Mouse (Mus musculus) stomach, embryonic 14.5 days (tissue): ENCODE measurements around the gene Tmcc1. TPM values are rescaled to one million over a fixed set of nuclear protein-coding genes. Genes with fewer than 3 reads are reported as not detected.

Source experiments
- ATAC-seq: fragments of 200-750 bp; cut with Nextera tagmentation; 2 replicates; pipeline ENCODE4 v1.8.0; 2017; ENCODE audit warnings: low read depth, moderate TSS enrichment; ENCODE audit not compliant: insufficient number of reproducible peaks, insufficient read depth, low FRiP score
- H3K27ac ChIP-seq: fragments of 300-500 bp; sonication (generic); 2 replicates; pipeline ENCODE4 v1.5.1; 2014; ENCODE audit warnings: mild to moderate bottlenecking, low read length, moderate library complexity, mixed read lengths
- H3K27me3 ChIP-seq: fragments of 300-500 bp; sonication (generic); 2 replicates; pipeline ENCODE4 v1.6.1; 2014; ENCODE audit warnings: low read length, control low read depth, mixed read lengths; ENCODE audit not compliant: control insufficient read depth, insufficient read depth
- H3K36me3 ChIP-seq: fragments of 300-500 bp; sonication (generic); 2 replicates; pipeline ENCODE4 v1.6.1; 2014; ENCODE audit warnings: mild to moderate bottlenecking, control low read depth, low read length, moderate library complexity, mixed read lengths; ENCODE audit not compliant: control insufficient read depth, insufficient read depth
- H3K4me1 ChIP-seq: fragments of 300-500 bp; sonication (generic); 2 replicates; pipeline ENCODE4 v1.6.1; 2014; ENCODE audit warnings: low read length, control low read depth, mixed read lengths; ENCODE audit not compliant: control insufficient read depth, insufficient read depth
- H3K4me2 ChIP-seq: fragments of 300-500 bp; sonication (generic); replicated peaks from 2 replicates; pipeline ENCODE4 v1.6.1; 2014; ENCODE audit warnings: low read depth, low read length, control low read depth
- H3K4me3 ChIP-seq: fragments of 300-500 bp; sonication (generic); 2 replicates; pipeline ENCODE4 v1.5.1; 2014; ENCODE audit warnings: low read depth, low read length, control low read depth
- H3K9ac ChIP-seq: fragments of 300-500 bp; sonication (generic); replicated peaks from 2 replicates; pipeline ENCODE4 v1.6.1; 2014; ENCODE audit warnings: low read depth, mild to moderate bottlenecking, control low read depth, low read length, moderate library complexity, mixed read lengths
- H3K9me3 ChIP-seq: fragments of 300-500 bp; sonication (generic); 2 replicates; pipeline ENCODE4 v1.6.1; 2016; ENCODE audit warnings: low read depth, low read length, control low read depth; ENCODE audit not compliant: control insufficient read depth
- WGBS: fragments of 180-500 bp; shearing (Covaris S2); extraction: QIAGEN DNeasy Blood & Tissue Kit; methylation state at CpG from one replicate; pipeline ENCODE4 v1.1.7; 2014; 5-methylcytosine and 5-hydroxymethylcytosine counted together
- polyA plus RNA-seq: library from polyadenylated mRNA; unstranded; fragments of >200 nt; fragmentation: Nextera tagmentation; extraction: Ambion mirVana; gene quantifications from 2 replicates; pipeline ENCODE4 v1.2.1, GENCODE M21; 2014

Tmcc1 gene
- polyA plus RNA-seq, 1 experiment from 2014 or later, result 20.5 TPM

- Histone ChIP-seq H3K9ac (no peak overlapping the region), H3K36me3 (no peaks in the 10 kb centered on the region), H3K27ac (no peak overlapping the region), H3K4me3 (no peak overlapping the region), H3K4me1 (peaks cover 13% of the 10 kb centered on the region; the same call in 1 of the 2 replicates), H3K27me3 (no peaks in the 10 kb centered on the region), H3K9me3 (peaks cover 4% of the 10 kb centered on the region), H3K4me2 (no peak overlapping the region)
- ATAC-seq, result no peak
- WGBS, result 70% methylated on average over 3 of the region's 3 CpGs
Measured at GRCm38 (mm10) chr6:116047366-116047765, 145.9 kb downstream of the Tmcc1 start.

- H3K27ac ChIP-seq, result peak overlapping the region; percentile 6; the same call in 1 of the 2 replicates
Measured at GRCm38 (mm10) chr6:116044039-116044438, 149.2 kb downstream of the Tmcc1 start.

GRCm38 (mm10) chr6:116038222-116038621 is 155.1 kb downstream of the Tmcc1 start:
- 85% methylated on average over 2 of the region's 2 CpGs for WGBS
- Histone ChIP-seq H3K27me3 (no peaks in the 10 kb centered on the region), H3K4me3 (no peak overlapping the region), H3K4me2 (no peak overlapping the region), H3K9ac (no peak overlapping the region), H3K36me3 (no peaks in the 10 kb centered on the region), H3K4me1 (0 out of 2 replicates have a peak, but pooled peaks cover 7% of the 10 kb centered on the region), H3K9me3 (peaks cover 4% of the 10 kb centered on the region), H3K27ac (no peak overlapping the region)
- ATAC-seq, result no peak

More at GRCm38 (mm10) chr6:116044039-116044438, 149.2 kb downstream of the Tmcc1 start:
- Histone ChIP-seq H3K4me1 (peaks cover 13% of the 10 kb centered on the region; the same call in 1 of the 2 replicates), H3K9ac (no peak overlapping the region), H3K9me3 (peaks cover 4% of the 10 kb centered on the region), H3K36me3 (no peaks in the 10 kb centered on the region), H3K4me3 (no peak overlapping the region), H3K4me2 (no peak overlapping the region), H3K27me3 (no peaks in the 10 kb centered on the region)
- 61% methylated on average over 2 of the region's 2 CpGs for WGBS
- no peak for ATAC-seq

DNA sequence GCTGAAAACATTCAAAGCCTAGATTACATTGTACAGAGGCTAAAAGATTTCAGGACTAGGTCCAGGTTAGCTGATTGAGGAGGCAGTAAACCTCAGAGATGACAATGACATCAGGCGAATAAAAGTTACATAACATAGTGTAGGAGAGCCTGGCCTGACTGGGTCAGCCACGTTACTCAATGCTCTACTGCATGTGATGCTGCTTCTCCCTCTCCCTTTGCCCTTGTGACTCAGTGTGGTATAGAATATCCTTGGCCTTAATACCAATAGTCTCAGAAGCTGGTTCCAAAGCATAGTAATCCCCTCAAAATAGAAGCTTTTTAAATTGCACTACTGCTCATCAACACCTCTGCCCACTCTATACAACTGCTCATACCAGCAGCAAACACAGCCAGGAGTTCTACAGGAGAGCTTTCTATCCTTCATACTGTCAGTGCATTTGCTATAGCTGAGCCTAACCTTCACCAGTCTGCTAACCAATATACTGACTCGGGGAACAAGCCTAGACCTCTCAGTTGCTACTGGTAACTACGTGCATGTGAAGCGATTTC is 155.9 kb downstream of the Tmcc1 start:
- Histone ChIP-seq H3K27ac (no peak overlapping the region), H3K36me3 (no peaks in the 10 kb centered on the region)
- 86% methylated on average over 5 of the region's 5 CpGs for WGBS

DNA sequence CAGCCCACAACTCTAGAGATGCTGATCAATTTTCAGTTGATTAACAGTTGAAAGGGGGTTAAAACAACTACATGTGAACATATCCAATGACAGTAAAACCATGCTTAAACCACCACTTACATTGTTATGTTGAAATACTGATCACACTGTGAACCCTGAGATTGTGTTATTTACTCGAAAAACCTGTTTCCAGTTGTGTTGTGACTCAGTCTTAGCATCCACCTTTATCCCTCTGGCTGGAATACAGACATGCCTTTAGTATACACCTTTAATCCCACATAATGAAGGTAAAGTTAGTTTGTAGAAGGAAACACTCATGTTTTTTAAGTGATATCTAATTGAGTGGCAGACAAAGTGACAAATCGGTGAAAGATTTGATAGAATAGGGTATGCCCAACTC is 156.7 kb downstream of the Tmcc1 start:
- H3K4me1 ChIP-seq, result no peaks in the 10 kb centered on the region
- H3K27ac ChIP-seq, result no peak overlapping the region
- H3K9me3 ChIP-seq, result no peaks in the 10 kb centered on the region
- H3K4me3 ChIP-seq, result no peak overlapping the region
- no peaks in the 10 kb centered on the region for H3K36me3 ChIP-seq
- H3K27me3 ChIP-seq, result no peaks in the 10 kb centered on the region
- 90% methylated on average over 2 of the region's 2 CpGs for WGBS
- no peak for ATAC-seq
- H3K4me2 ChIP-seq, result no peak overlapping the region
- H3K9ac ChIP-seq, result no peak overlapping the region

More for the DNA sequence above, 155.9 kb downstream of the Tmcc1 start:
- Histone ChIP-seq H3K4me2 (no peak overlapping the region), H3K4me1 (no peaks in the 10 kb centered on the region), H3K9ac (no peak overlapping the region), H3K4me3 (no peak overlapping the region), H3K27me3 (no peaks in the 10 kb centered on the region), H3K9me3 (no peaks in the 10 kb centered on the region)
- no peak for ATAC-seq

GRCm38 (mm10) chr6:116031052-116031451 is 162.2 kb downstream of the Tmcc1 start:
- H3K4me3 ChIP-seq, result no peak overlapping the region
- no peak for ATAC-seq

GRCm38 (mm10) chr6:116024666-116025065 is 168.6 kb downstream of the Tmcc1 start:
- H3K4me3 ChIP-seq, result no peak overlapping the region
- peaks cover 15% of the 10 kb centered on the region for H3K36me3 ChIP-seq
- ATAC-seq, result no peak
- 88% methylated on average over 4 of the region's 4 CpGs for WGBS
- no peaks in the 10 kb centered on the region for H3K4me1 ChIP-seq
- H3K9ac ChIP-seq, result no peak overlapping the region
- peaks cover 10% of the 10 kb centered on the region for H3K9me3 ChIP-seq
- no peak overlapping the region for H3K4me2 ChIP-seq
- no peaks in the 10 kb centered on the region for H3K27me3 ChIP-seq
- no peak overlapping the region for H3K27ac ChIP-seq

More at GRCm38 (mm10) chr6:116031052-116031451, 162.2 kb downstream of the Tmcc1 start:
- Histone ChIP-seq H3K36me3 (no peaks in the 10 kb centered on the region), H3K4me1 (no peaks in the 10 kb centered on the region), H3K4me2 (no peak overlapping the region), H3K27ac (no peak overlapping the region), H3K9ac (no peak overlapping the region), H3K9me3 (no peaks in the 10 kb centered on the region), H3K27me3 (no peaks in the 10 kb centered on the region)
- 87% methylated on average over 5 of the region's 5 CpGs for WGBS

DNA sequence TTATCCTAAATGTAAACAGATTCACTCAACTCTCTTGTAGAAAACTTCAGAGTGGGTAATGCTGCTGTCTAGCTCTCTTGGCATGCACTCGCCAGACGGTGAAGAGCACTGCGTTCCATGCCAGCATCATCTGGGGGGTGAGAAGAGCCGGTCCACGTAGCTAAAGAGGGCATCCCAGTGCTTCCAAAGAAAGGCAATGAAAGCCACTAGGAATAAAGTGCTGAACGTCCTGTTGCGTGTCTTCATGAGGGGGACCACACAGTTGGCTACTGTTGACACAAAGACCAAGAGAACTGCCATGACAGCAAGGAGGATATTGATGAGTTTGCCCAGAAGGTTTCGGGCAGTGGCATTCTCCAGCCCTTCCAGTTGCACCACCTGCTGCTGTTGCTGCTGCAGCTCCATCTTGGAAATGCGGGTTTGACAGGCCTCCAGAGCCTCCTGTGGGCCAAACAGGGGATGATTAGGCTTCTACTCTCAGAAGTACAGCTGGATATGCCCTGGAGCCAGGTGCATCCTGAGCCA is 171.3 kb downstream of the Tmcc1 start:
- no peak overlapping the region for H3K4me3 ChIP-seq
- ATAC-seq, result no peak

DNA sequence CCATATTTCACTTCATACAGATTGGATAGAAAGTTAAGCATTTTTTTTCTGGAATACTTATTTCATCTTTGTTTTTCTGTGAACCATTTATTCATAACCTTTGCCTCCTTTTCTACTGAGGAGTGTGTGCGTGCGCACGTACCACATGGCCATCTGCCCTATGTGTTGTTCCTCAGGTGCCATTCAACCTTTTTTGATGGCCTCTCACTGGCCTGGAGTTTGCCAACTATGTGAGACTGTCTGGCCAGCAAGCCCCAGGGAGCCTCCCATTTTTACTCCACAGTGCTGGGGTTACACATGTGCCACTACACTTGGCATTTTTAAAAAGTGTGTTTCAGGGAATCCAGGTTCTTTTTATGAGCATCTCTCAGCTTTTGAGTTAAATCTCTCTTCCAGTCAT is 177.4 kb downstream of the Tmcc1 start:
- no peaks in the 10 kb centered on the region for H3K4me1 ChIP-seq
- H3K4me3 ChIP-seq, result no peak overlapping the region
- no peak overlapping the region for H3K4me2 ChIP-seq
- H3K9ac ChIP-seq, result no peak overlapping the region
- H3K36me3 ChIP-seq, result peaks cover 2% of the 10 kb centered on the region; the same call in 1 of the 2 replicates
- 94% methylated on average over 3 of the region's 3 CpGs for WGBS
- no peak overlapping the region for H3K27ac ChIP-seq
- no peaks in the 10 kb centered on the region for H3K9me3 ChIP-seq
- ATAC-seq, result no peak
- H3K27me3 ChIP-seq, result no peaks in the 10 kb centered on the region

More for the DNA sequence above, 171.3 kb downstream of the Tmcc1 start:
- Histone ChIP-seq H3K9me3 (peaks cover 10% of the 10 kb centered on the region), H3K4me1 (no peaks in the 10 kb centered on the region), H3K4me2 (no peak overlapping the region), H3K36me3 (peaks cover 15% of the 10 kb centered on the region), H3K27me3 (no peaks in the 10 kb centered on the region), H3K27ac (no peak overlapping the region), H3K9ac (no peak overlapping the region)
- WGBS, result 89% methylated on average over 9 of the region's 9 CpGs
